Mouse (Mus musculus) kidney, embryonic 15.5 days (tissue): ENCODE data around the gene Skap2. TPM values are rescaled to one million over a fixed set of nuclear protein-coding genes. Genes with fewer than 3 reads are reported as not detected.

Experiments
- ATAC-seq: fragments of 200-750 bp; cut with Nextera tagmentation; replicated peaks from 2 replicates; pipeline ENCODE4 v1.8.0; 2017; ENCODE audit warnings: moderate TSS enrichment; ENCODE audit not compliant: low FRiP score
- H3K27ac ChIP-seq: fragments of 300-500 bp; sonication (generic); 2 replicates; pipeline ENCODE4 v1.5.1; 2015; ENCODE audit warnings: mild to moderate bottlenecking, inconsistent platforms
- H3K27me3 ChIP-seq: fragments of 300-500 bp; sonication (generic); 2 replicates; pipeline ENCODE4 v1.6.1; 2015; ENCODE audit warnings: inconsistent platforms
- H3K36me3 ChIP-seq: fragments of 300-500 bp; sonication (generic); 2 replicates; pipeline ENCODE4 v1.6.1; 2015; ENCODE audit warnings: inconsistent platforms
- H3K4me1 ChIP-seq: fragments of 300-500 bp; sonication (generic); 2 replicates; pipeline ENCODE4 v1.6.1; 2015; ENCODE audit warnings: inconsistent platforms
- H3K4me2 ChIP-seq: fragments of 300-500 bp; sonication (generic); 2 replicates; pipeline ENCODE4 v1.6.1; 2015; ENCODE audit warnings: moderate library complexity, mild to moderate bottlenecking, inconsistent platforms
- H3K4me3 ChIP-seq: fragments of 300-500 bp; sonication (generic); replicated peaks from 2 replicates; pipeline ENCODE4 v1.5.1; 2015; ENCODE audit warnings: mild to moderate bottlenecking, inconsistent platforms
- H3K9ac ChIP-seq: fragments of 300-500 bp; sonication (generic); 2 replicates; pipeline ENCODE4 v1.6.1; 2015; ENCODE audit warnings: mild to moderate bottlenecking, inconsistent platforms
- H3K9me3 ChIP-seq: fragments of 300-500 bp; sonication (generic); replicated peaks from 2 replicates; pipeline ENCODE4 v1.6.1; 2016; ENCODE audit warnings: inconsistent platforms
- WGBS: fragments of 180-500 bp; shearing (Covaris S2); methylation state at CpG from one replicate; pipeline ENCODE4 v1.1.7; 2015; ENCODE audit warnings: mixed read lengths; 5-methylcytosine and 5-hydroxymethylcytosine counted together
- polyA plus RNA-seq: library from polyadenylated mRNA; unstranded; fragments of >200 nt; fragmentation: Nextera tagmentation; extraction: Ambion mirVana; gene quantifications from 2 replicates; pipeline ENCODE4 v1.2.1, GENCODE M21; 2015

Skap2 gene
- polyA plus RNA-seq = 34.5 and 35.0 TPM in 2 replicates

DNA sequence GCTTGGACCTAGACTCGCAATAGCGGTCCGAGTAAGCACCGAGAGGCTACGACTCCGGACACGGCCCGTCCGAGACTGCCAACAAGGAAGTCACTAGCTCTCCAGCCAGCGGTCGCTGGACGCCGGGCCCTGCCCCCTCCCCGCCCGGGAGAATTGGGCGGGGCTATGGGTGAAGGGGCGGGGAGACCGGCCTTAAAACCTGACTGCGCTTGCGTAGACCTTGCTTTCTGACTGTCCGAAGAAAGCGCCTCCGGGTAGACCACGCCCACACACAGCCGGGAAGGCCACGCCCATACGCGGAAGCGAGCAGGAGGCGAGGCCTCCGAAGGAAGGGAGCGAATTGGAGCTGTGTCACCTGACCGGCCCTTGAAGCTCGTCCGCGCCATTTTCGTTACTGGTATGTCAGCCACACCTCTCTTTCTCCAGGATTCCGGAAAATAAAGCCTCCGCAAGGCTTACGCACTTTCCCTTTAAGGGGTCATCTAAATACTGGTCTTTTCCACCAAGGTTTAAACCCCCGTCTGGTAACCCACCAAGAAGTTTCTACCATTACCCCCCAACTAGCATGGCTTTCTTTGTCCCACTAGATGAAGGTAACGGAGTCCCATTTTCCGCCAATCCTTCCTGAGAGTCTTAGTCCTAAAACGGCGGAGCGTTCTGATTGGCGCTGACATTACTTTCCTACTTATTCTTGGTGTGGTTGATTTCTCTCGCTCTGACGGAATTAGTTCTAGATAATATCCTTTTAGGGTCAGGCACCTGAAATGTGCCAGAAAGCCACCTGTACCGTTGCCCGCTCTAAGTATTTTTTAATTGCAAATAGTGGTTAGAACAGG, at the start of gene Skap2:
TSS of gene Skap2 (minus strand) at position 141 of the 836 bp plus-strand sequence.
- peak within 1 kb of the TSS; percentile 84 for H3K27ac ChIP-seq
- H3K4me2 ChIP-seq = peak within 1 kb of the TSS; percentile 78
- peaks cover 9% of the 10 kb centered on the region for H3K4me1 ChIP-seq
- ATAC-seq = peak; percentile 98
- H3K27me3 ChIP-seq = peaks cover 22% of the 10 kb centered on the region
- H3K36me3 ChIP-seq = no peaks in the 10 kb centered on the region
- WGBS = 1% methylated on average over 51 of the region's 51 CpGs
- peak within 1 kb of the TSS; percentile 62 for H3K9ac ChIP-seq
- no peaks in the 10 kb centered on the region for H3K9me3 ChIP-seq
- H3K4me3 ChIP-seq = peak within 1 kb of the TSS; percentile 71

DNA sequence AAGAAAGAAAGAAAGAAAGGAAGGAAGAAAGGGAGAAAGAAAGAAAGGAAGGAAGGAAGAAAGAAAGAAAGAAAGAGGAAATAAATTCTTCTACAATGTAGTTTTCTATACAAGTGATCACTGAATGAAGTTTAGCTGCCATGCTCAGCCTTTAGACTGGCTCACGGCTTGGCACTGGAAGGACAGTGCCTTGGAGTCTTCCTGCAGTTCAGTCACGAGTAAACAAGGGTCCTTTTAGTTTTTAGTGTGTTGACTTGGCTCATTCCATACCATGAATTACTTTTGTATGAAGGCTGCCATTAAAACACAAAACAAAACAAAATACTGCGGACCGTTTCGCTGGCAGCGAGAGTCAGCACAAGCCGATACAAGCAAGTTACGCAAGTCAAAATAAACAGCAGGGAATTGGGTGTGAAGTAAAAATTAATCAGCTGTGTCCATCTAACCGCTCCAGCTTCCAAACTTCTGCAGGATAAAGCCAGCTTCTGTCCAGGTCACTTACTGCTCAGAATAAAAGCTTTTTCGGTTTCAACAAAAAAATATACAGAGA, 46.6 kb upstream of the Skap2 start:
- 29% methylated on average over 10 of the region's 10 CpGs for WGBS
- Histone ChIP-seq H3K4me2 (peak overlapping the region; percentile 36), H3K9me3 (no peaks in the 10 kb centered on the region)

DNA sequence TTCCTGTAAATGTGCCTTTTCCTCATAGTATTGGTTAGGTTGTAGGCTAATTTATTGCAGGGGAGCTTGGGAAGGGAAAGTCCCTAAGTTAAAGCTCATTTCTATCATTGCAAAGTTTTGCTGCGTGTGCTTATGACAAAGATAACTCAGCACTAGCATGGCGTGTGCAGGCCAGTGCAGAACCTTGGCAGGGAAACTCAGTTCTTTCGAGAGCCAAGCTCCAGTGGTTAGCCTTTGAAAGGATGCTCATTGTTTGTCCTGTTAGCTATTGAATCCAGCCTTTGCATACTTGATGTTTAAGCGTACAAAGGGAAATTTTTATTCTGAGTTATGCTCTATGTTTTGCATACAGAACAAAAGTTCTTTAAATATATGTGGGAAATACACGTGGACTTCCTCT, 45.8 kb upstream of the Skap2 start:
- peaks cover 26% of the 10 kb centered on the region for H3K27me3 ChIP-seq
- no peak overlapping the region for H3K4me2 ChIP-seq
- ATAC-seq = no peak
- no peaks in the 10 kb centered on the region for H3K36me3 ChIP-seq
- H3K9ac ChIP-seq = no peak overlapping the region
- H3K4me1 ChIP-seq = peaks cover 12% of the 10 kb centered on the region; the same call in 1 of the 2 replicates
- H3K27ac ChIP-seq = no peak overlapping the region
- 59% methylated on average over 5 of the region's 5 CpGs for WGBS
- H3K9me3 ChIP-seq = no peaks in the 10 kb centered on the region
- no peak overlapping the region for H3K4me3 ChIP-seq

More for the DNA sequence above, 46.6 kb upstream of the Skap2 start:
- Histone ChIP-seq H3K36me3 (no peaks in the 10 kb centered on the region), H3K27ac (no peak overlapping the region), H3K4me3 (0 out of 2 replicates have a peak overlapping the region, but pooled peaks have one; percentile 0), H3K9ac (no peak overlapping the region), H3K4me1 (peaks cover 13% of the 10 kb centered on the region; the same call in 1 of the 2 replicates), H3K27me3 (peaks cover 26% of the 10 kb centered on the region)
- no peak for ATAC-seq

DNA sequence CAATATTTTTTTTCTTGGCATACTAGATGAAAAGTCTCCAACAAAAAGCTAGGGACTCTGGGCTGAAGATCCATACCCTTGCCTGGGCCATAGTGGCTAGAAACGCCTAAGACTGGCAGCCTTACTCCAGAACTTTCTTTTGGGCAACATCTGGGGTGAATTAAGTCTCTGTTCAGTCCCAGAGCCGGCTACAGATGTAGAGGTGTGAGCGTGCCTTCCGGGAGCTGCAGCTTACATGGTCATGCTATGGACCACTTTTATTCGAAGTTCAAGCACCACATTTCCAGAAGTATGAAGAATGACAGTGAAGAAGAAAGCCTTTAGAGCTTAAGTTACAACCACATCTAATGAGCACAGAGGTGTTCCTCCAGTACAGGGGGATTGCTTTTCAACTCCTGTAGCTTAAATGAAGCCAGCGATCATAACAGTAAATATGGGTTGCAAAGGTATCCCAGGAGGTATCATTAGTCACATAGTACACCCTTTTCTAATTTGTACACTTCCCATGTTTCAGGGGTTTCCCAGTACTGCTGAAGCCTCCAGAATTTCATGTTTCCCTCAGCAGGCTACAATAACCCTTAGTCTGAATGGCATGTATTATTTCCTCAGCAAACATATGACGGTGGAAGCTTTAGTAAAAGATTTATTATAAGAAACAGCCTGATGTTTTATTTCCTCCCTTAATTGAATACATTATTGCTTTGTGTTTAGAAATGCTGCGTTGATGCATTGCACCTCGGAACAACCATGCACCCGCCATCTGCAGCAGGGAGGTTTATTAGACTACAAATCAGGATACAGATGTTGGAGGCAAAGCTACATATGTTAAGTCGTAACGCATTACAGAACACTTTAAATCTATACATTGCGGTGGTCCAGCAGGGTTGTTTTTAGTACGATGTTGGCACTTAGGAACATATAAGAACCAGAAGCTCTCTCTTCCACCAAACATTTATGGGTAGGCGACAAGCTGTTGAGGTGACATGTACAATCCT, 41.5 kb upstream of the Skap2 start:
- H3K36me3 ChIP-seq = no peaks in the 10 kb centered on the region
- H3K9ac ChIP-seq = no peak overlapping the region
- H3K4me2 ChIP-seq = no peak overlapping the region
- ATAC-seq = no peak
- peaks cover 17% of the 10 kb centered on the region for H3K27me3 ChIP-seq
- peaks cover 7% of the 10 kb centered on the region; the same call in 1 of the 2 replicates for H3K4me1 ChIP-seq
- H3K27ac ChIP-seq = no peak overlapping the region
- 67% methylated on average over 15 of the region's 15 CpGs for WGBS
- H3K9me3 ChIP-seq = no peaks in the 10 kb centered on the region
- no peak overlapping the region for H3K4me3 ChIP-seq

DNA sequence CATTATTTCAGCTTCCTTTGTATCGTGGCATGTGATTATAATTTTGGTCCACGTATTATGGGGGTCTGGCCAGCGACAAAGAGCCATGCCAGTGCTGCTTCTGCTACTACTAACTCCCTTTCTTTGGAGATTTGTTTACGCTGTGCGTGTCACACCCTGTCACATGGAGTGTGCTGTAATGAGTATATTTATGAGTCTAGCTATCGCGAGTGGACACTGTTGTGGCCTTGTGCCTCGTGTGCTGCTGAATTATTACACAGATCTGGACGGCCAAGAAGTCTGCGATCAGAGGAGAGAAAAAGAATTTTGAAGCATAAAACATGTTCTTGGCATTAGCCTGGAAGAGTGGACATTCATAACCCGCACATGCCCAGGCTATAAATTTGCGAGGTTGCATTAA, 37.7 kb upstream of the Skap2 start:
- Histone ChIP-seq H3K9ac (no peak overlapping the region), H3K4me3 (no peak overlapping the region), H3K36me3 (no peaks in the 10 kb centered on the region), H3K27me3 (no peaks in the 10 kb centered on the region), H3K27ac (no peak overlapping the region), H3K4me1 (0 out of 2 replicates have a peak, but pooled peaks cover 10% of the 10 kb centered on the region), H3K9me3 (no peaks in the 10 kb centered on the region), H3K4me2 (no peak overlapping the region)
- WGBS = 52% methylated on average over 12 of the region's 12 CpGs
- ATAC-seq = no peak

DNA sequence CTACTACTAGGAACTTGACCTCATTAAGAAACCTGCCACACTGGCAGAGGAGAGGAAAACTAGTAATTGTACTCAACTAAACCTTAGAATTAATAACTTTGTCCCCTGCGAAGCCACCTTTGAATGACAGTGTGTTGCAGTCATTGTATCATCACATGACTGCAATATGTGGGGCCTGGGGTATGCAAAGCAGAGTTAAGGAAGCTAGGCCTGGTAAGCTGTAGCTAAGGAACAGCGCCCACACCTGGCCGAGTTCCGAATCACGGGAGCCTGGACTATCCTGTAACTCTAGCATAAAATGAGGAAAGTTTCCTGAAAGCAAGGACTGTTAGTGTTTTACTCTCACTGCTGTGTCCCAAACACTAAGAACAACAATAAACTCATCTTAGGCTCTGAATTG, 33.2 kb upstream of the Skap2 start:
- no peak overlapping the region for H3K4me3 ChIP-seq
- no peaks in the 10 kb centered on the region for H3K9me3 ChIP-seq
- no peak for ATAC-seq
- 72% methylated on average over 5 of the region's 5 CpGs for WGBS
- 0 out of 2 replicates have a peak, but pooled peaks cover 10% of the 10 kb centered on the region for H3K4me1 ChIP-seq
- no peak overlapping the region for H3K9ac ChIP-seq
- H3K27me3 ChIP-seq = no peaks in the 10 kb centered on the region
- no peak overlapping the region for H3K27ac ChIP-seq
- H3K4me2 ChIP-seq = no peak overlapping the region
- no peaks in the 10 kb centered on the region for H3K36me3 ChIP-seq

DNA sequence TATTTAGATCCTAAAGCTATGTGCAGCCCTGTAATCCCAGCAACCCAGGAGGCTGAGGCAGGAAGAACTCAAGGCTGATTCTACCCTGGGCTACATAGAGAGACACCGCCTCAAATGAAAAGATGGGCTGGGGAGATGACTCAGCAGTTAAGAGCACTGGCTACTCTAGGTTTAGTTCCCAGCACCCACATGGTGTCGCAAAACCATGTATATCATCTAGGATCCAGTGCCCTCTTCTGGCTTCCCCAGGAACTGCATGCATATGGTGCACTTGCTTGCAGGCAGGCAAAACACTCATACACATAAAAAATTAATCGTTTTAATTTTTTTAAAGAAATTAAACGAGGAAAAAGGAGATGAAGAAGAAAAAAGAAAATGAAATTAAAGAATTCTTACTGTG, 23.7 kb upstream of the Skap2 start:
- Histone ChIP-seq H3K4me2 (no peak overlapping the region), H3K36me3 (no peaks in the 10 kb centered on the region), H3K27ac (no peak overlapping the region), H3K9ac (no peak overlapping the region), H3K4me3 (no peak overlapping the region), H3K9me3 (no peaks in the 10 kb centered on the region), H3K4me1 (0 out of 2 replicates have a peak, but pooled peaks cover 2% of the 10 kb centered on the region), H3K27me3 (no peaks in the 10 kb centered on the region)
- no peak for ATAC-seq
- WGBS = 91% methylated on average over 4 of the region's 4 CpGs

DNA sequence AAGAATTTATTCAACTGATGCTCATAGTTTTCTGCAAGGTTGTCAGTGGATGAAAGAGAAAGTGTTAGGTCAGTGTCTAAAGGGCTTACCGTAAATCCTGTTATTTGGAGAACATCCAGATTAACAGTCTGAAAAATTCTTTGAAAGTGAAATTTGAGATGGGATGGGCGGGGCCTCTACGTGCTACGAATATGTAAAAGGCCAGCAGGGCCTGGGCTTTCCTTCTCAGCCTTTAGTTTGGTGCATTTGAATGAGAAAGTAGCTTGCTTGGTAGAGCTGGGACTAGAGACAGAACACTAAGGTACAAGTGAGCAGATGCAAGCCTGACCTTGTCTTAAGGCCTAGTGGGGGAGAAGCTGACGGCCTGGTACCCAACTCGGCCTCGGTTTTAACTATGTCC, 18.8 kb upstream of the Skap2 start:
- 20% methylated on average over 7 of the region's 7 CpGs for WGBS
- no peak overlapping the region for H3K27ac ChIP-seq
- H3K9ac ChIP-seq = no peak overlapping the region
- ATAC-seq = no peak
- no peaks in the 10 kb centered on the region for H3K9me3 ChIP-seq
- no peaks in the 10 kb centered on the region for H3K36me3 ChIP-seq
- 0 out of 2 replicates have a peak, but pooled peaks cover 2% of the 10 kb centered on the region for H3K4me1 ChIP-seq
- no peaks in the 10 kb centered on the region for H3K27me3 ChIP-seq
- H3K4me3 ChIP-seq = no peak overlapping the region
- H3K4me2 ChIP-seq = no peak overlapping the region

DNA sequence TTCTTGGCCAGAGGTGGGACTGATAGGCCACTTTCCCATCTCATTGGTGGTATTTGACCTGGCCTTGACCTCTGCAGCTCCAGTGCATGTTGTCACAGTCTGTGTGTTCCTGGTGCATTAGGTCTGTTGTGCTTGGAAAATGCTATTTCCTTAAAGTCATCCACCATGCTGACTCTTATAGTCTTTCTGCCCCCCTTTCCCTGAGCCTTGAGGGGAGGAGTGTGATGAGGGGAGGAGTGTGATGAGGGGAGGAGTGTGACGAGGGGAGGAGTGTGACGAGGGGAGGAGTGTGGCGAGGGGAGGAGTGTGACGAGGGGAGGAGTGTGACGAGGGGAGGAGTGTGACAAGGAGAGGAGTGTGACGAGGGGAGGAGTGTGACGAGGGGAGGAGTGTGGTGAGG, 15.8 kb upstream of the Skap2 start:
- Histone ChIP-seq H3K36me3 (no peaks in the 10 kb centered on the region), H3K9me3 (no peaks in the 10 kb centered on the region), H3K4me1 (0 out of 2 replicates have a peak, but pooled peaks cover 2% of the 10 kb centered on the region), H3K9ac (no peak overlapping the region), H3K4me3 (no peak overlapping the region), H3K4me2 (no peak overlapping the region), H3K27ac (no peak overlapping the region), H3K27me3 (no peaks in the 10 kb centered on the region)
- no peak for ATAC-seq
- WGBS = 93% methylated on average over 7 of the region's 7 CpGs

DNA sequence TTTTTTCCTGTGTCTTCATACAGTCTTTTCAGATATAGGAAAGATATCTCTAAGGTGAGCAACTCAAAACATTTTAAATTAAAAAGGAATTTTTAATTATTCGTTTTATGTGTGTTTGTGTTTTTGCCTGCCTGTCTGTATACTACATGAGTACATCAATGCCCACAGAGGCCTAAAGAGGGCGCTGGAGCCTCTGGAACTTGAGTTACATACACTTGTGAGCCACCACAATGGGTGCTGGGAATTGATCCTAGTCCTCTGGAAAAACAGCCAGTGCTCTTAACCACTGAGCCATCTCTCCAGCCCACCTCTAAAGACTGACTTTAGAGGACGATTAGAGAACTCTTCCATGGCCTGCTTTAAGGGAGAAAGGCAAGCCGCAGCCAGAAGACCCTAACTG, 14.8 kb upstream of the Skap2 start:
- ATAC-seq = no peak
- Histone ChIP-seq H3K4me1 (0 out of 2 replicates have a peak, but pooled peaks cover 2% of the 10 kb centered on the region), H3K4me2 (no peak overlapping the region), H3K4me3 (no peak overlapping the region), H3K27me3 (no peaks in the 10 kb centered on the region), H3K9ac (no peak overlapping the region), H3K36me3 (no peaks in the 10 kb centered on the region), H3K9me3 (no peaks in the 10 kb centered on the region), H3K27ac (no peak overlapping the region)
- 87% methylated on average over 4 of the region's 4 CpGs for WGBS

DNA sequence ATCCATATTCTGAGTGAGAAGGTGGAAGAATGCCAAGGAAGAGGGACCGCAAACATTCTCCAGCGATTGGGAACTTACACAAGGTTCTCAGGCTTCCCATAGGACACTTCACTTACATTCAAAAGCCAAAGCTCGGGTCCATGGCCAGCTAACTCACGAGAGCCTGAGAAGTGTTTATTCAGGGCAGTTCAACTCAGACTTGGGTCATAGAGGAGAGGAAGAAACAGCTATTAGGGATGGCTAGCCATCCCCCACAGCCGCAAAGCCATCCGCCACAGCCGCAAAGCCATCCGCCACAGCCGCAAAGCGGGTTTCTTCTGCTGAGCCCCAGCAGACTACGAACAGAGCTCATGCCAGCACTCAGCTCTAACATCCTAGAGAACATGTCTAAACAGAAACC, 13.9 kb upstream of the Skap2 start:
- H3K9me3 ChIP-seq = no peaks in the 10 kb centered on the region
- 0 out of 2 replicates have a peak, but pooled peaks cover under 1% of the 10 kb centered on the region for H3K4me1 ChIP-seq
- WGBS = 88% methylated on average over 11 of the region's 11 CpGs
- no peak for ATAC-seq
- no peak overlapping the region for H3K27ac ChIP-seq
- no peak overlapping the region for H3K4me3 ChIP-seq
- no peaks in the 10 kb centered on the region for H3K27me3 ChIP-seq
- no peak overlapping the region for H3K9ac ChIP-seq
- H3K4me2 ChIP-seq = no peak overlapping the region
- no peaks in the 10 kb centered on the region for H3K36me3 ChIP-seq
